Mouse (Mus musculus): Measurements from ENCODE around the gene Alx3. TPM values are rescaled to one million over a fixed set of nuclear protein-coding genes. Genes with fewer than 3 reads are reported as not detected.

Gene Alx3
- total RNA-seq (2021), result under 1 TPM; 0.69 to 0.85 TPM
- long read RNA-seq, experiment 1, result 0 reads
- long read RNA-seq, experiment 2, result 0 reads

- no peak for DNase-seq (ENCODE audit: low spot score in 2 of 2)
Measured at GRCm38 (mm10) chr3:107594662-107595263, at the start of gene Alx3. Alx3 (plus strand) TSS chr3:107595031.

GRCm38 (mm10) chr3:107545278-107545677 is 49.6 kb upstream of the Alx3 start:
- no peak for DNase-seq (ENCODE audit: low spot score in 2 of 2)

GRCm38 (mm10) chr3:107545716-107546412 is 49.0 kb upstream of the Alx3 start:
- DNase-seq (ENCODE audit: low spot score in 2 of 2), result no peak

GRCm38 (mm10) chr3:107546956-107547355 is 47.9 kb upstream of the Alx3 start:
- DNase-seq (ENCODE audit: low spot score in 2 of 2), result no peak

- DNase-seq (ENCODE audit: low spot score in 2 of 2), result peak; percentile 50 to 59
Measured at GRCm38 (mm10) chr3:107550409-107551049, 44.3 kb upstream of the Alx3 start.

- no peak for DNase-seq (ENCODE audit: low spot score in 2 of 2)
Measured at GRCm38 (mm10) chr3:107554842-107555241, 40.0 kb upstream of the Alx3 start, which contains the start of gene Ubl4b. Ubl4b (minus strand) TSS chr3:107555073.

GRCm38 (mm10) chr3:107558740-107559139 is 36.1 kb upstream of the Alx3 start:
- DNase-seq (ENCODE audit: low spot score in 2 of 2), result no peak

GRCm38 (mm10) chr3:107559183-107559582 is 35.6 kb upstream of the Alx3 start:
- peak; percentile 46 to 72 for DNase-seq (ENCODE audit: low spot score in 2 of 2)

GRCm38 (mm10) chr3:107562104-107562503 is 32.7 kb upstream of the Alx3 start:
- DNase-seq (ENCODE audit: low spot score in 2 of 2), result no peak

GRCm38 (mm10) chr3:107562591-107562990 is 32.2 kb upstream of the Alx3 start:
- DNase-seq (ENCODE audit: low spot score in 2 of 2), result no peak

GRCm38 (mm10) chr3:107563880-107564279 is 31.0 kb upstream of the Alx3 start:
- DNase-seq (ENCODE audit: low spot score in 2 of 2), result no peak

GRCm38 (mm10) chr3:107565331-107565730 is 29.5 kb upstream of the Alx3 start:
- no peak for DNase-seq (ENCODE audit: low spot score in 2 of 2)

- DNase-seq (ENCODE audit: low spot score in 2 of 2), result no peak
Measured at GRCm38 (mm10) chr3:107567766-107568165, 27.1 kb upstream of the Alx3 start.

GRCm38 (mm10) chr3:107568721-107569120 is 26.1 kb upstream of the Alx3 start:
- no peak for DNase-seq (ENCODE audit: low spot score in 2 of 2)

- no peak for DNase-seq (ENCODE audit: low spot score in 2 of 2)
Measured at GRCm38 (mm10) chr3:107571205-107571604, 23.6 kb upstream of the Alx3 start.

- DNase-seq (ENCODE audit: low spot score in 2 of 2), result no peak
Measured at GRCm38 (mm10) chr3:107576807-107577206, 18.0 kb upstream of the Alx3 start.

- DNase-seq (ENCODE audit: low spot score in 2 of 2), result no peak
Measured at GRCm38 (mm10) chr3:107577810-107578390, 16.9 kb upstream of the Alx3 start.

- DNase-seq (ENCODE audit: low spot score in 2 of 2), result peak; percentile 52 to 75
Measured at GRCm38 (mm10) chr3:107579466-107579865, 15.4 kb upstream of the Alx3 start.

- DNase-seq (ENCODE audit: low spot score in 2 of 2), result no peak
Measured at GRCm38 (mm10) chr3:107581103-107582010, 13.5 kb upstream of the Alx3 start.

GRCm38 (mm10) chr3:107582130-107582874 is 12.5 kb upstream of the Alx3 start:
- DNase-seq (ENCODE audit: low spot score in 2 of 2), result no peak
